Mouse (Mus musculus) spleen, postnatal 4 days (tissue): ENCODE results near the gene Prdx5.

Experiments
- DNase-seq, 2 experiments: peaks; one replicate each; pipeline ENCODE4 v3.0.0; 2022; ENCODE audit warnings: low spot score in 2 of 2

The Prdx5 gene

GRCm38 (mm10) chr19:6892512-6892911 lies 17.4 kb downstream of the Prdx5 start:
- no peak for DNase-seq

- no peak for DNase-seq
These were observed 31.9 kb downstream of the Prdx5 start for GRCm38 (mm10) chr19:6877965-6878364.

- DNase-seq: no peak
These were observed 33.1 kb downstream of the Prdx5 start for GRCm38 (mm10) chr19:6876799-6877198.

- no peak for DNase-seq
These were observed 34.1 kb downstream of the Prdx5 start for GRCm38 (mm10) chr19:6875834-6876233.

- no peak for DNase-seq
These were observed 35.6 kb downstream of the Prdx5 start for GRCm38 (mm10) chr19:6874257-6874656.

- no peak for DNase-seq
These were observed 37.2 kb downstream of the Prdx5 start for GRCm38 (mm10) chr19:6872701-6873100.

GRCm38 (mm10) chr19:6871574-6872271 lies 38.2 kb downstream of the Prdx5 start:
- peak in 1 of 2 experiments; percentile 46 for DNase-seq

- peak; percentile 50 to 76 for DNase-seq
These were observed 40.6 kb downstream of the Prdx5 start for GRCm38 (mm10) chr19:6869355-6869754.

- DNase-seq: no peak
These were observed 48.5 kb downstream of the Prdx5 start for GRCm38 (mm10) chr19:6861451-6861850.

GRCm38 (mm10) chr19:6860706-6861105 lies 49.2 kb downstream of the Prdx5 start:
- peak; percentile 48 to 76 for DNase-seq

GRCm38 (mm10) chr19:6859971-6860370 lies 49.9 kb downstream of the Prdx5 start:
- DNase-seq: no peak

GRCm38 (mm10) chr19:6859032-6859651 lies 50.8 kb downstream of the Prdx5 start:
- no peak for DNase-seq

- peak; percentile 77 to 83 for DNase-seq
These were observed 51.9 kb downstream of the Prdx5 start, which contains the start of gene Ccdc88b for GRCm38 (mm10) chr19:6858031-6858430. TSS of gene Ccdc88b (minus strand) at chr19:6858211.

- peak in 1 of 2 experiments; percentile 59 for DNase-seq
These were observed 52.4 kb downstream of the Prdx5 start for GRCm38 (mm10) chr19:6857391-6858005.

GRCm38 (mm10) chr19:6857003-6857360 lies 52.9 kb downstream of the Prdx5 start:
- no peak for DNase-seq
